Mouse (Mus musculus): ENCODE results near the gene Nxph4.

DNA sequence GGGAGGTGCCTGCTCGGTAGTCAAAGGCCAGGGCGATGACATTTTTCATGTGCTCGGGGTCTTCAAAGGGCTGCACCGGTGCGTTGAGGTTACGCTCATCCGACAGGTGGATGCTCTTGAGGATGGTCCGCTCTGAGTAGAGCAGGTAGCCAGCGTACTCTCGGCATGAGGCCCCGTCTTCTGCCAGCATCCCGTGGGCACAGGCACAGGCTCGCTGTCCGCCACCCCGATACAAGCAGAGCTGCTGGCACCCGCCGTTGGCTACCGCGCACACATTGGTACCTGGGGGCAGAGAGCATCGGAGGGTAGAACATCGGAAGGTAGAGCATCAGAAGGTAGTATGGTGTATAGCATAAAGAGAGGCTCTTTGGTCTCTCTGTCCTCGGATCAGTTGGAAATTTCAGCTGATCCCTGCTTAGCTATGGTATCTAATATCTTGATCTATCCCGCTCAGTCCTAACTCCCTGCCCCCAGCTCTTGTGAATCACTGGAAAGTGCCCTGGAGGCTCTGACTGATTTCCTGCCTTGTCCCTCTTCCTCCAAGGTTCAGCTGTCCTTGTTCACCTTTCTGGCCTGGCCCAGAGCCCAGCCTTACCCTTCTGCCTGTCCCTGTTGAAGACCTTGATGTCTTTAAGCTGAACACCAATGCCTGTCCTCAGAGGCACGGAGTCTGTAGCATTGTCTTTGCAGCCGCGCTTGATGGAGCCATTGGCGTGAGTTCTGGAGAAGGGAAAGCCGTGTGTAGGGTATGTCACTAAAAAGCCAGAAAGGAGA, 32.4 kb upstream of the Nxph4 start:
- TF ChIP-seq POLR2AphosphoS5 (IDR thresholded peaks at IDR 0.05; ENCODE audit: insufficient replicate concordance, low read depth, low read length) (no peak), CTCF (IDR thresholded peaks at IDR 0.05; ENCODE audit: low read depth, low read length) (no peak), GATA1 (IDR thresholded peaks at IDR 0.05; ENCODE audit: borderline replicate concordance, low read length) (no peak)

Data from G1E (cell line).